Mouse (Mus musculus) hindbrain, postnatal 0 days (tissue): ENCODE data around the gene Fmn2. TPM values are rescaled to one million over a fixed set of nuclear protein-coding genes. Genes with fewer than 3 reads are reported as not detected.

ENCODE experiments used
- ATAC-seq: fragments of 200-750 bp; cut with Nextera tagmentation; 2 replicates; pipeline ENCODE4 v1.8.0; 2017; ENCODE audit warnings: mild to moderate bottlenecking, moderate TSS enrichment, moderate library complexity
- DNase-seq: peaks from one replicate; pipeline ENCODE4 v3.0.0-alpha.2; 2015; ENCODE audit warnings: low spot score
- H3K27ac ChIP-seq: fragments of 300-500 bp; sonication (generic); 2 replicates; pipeline ENCODE4 v1.5.1; 2014; ENCODE audit warnings: mild to moderate bottlenecking
- H3K27me3 ChIP-seq: fragments of 300-500 bp; sonication (generic); 2 replicates; pipeline ENCODE4 v1.6.1; 2014; ENCODE audit warnings: low read length, mixed read lengths; ENCODE audit not compliant: insufficient read depth
- H3K36me3 ChIP-seq: fragments of 300-500 bp; sonication (generic); 2 replicates; pipeline ENCODE4 v1.6.1; 2014; ENCODE audit warnings: low read length, mixed read lengths; ENCODE audit not compliant: insufficient read depth
- H3K4me1 ChIP-seq: fragments of 300-500 bp; sonication (generic); 2 replicates; pipeline ENCODE4 v1.6.1; 2014; ENCODE audit warnings: antibody characterized with exemption, low read length, mixed read lengths; ENCODE audit not compliant: insufficient read depth
- H3K4me2 ChIP-seq: fragments of 300-500 bp; sonication (generic); 2 replicates; pipeline ENCODE4 v1.6.1; 2014; ENCODE audit warnings: low read depth, mild to moderate bottlenecking, low read length, moderate library complexity, mixed read lengths
- H3K4me3 ChIP-seq: fragments of 300-500 bp; sonication (generic); 2 replicates; pipeline ENCODE4 v1.5.1; 2014; ENCODE audit warnings: low read length
- H3K9ac ChIP-seq: fragments of 300-500 bp; sonication (generic); replicated peaks from 2 replicates; pipeline ENCODE4 v1.6.1; 2014; ENCODE audit warnings: mild to moderate bottlenecking, low read length, moderate library complexity, mixed read lengths
- H3K9me3 ChIP-seq: fragments of 300-500 bp; sonication (generic); 2 replicates; pipeline ENCODE4 v1.6.1; 2016; ENCODE audit warnings: low read length, mixed read lengths
- CTCF ChIP-seq: IDR thresholded peaks from 2 replicates; pipeline ENCODE4 v1.5.1; 2016; ENCODE audit warnings: antibody characterized with exemption, control low read depth, low read depth
- WGBS: fragments of 180-500 bp; shearing (Covaris S2); extraction: QIAGEN DNeasy Blood & Tissue Kit; methylation state at CpG from one replicate; pipeline ENCODE4 v1.1.7; 2014; 5-methylcytosine and 5-hydroxymethylcytosine counted together
- polyA plus RNA-seq: library from polyadenylated mRNA; unstranded; fragments of >200 nt; fragmentation: Nextera tagmentation; extraction: Ambion mirVana; gene quantifications from 2 replicates; pipeline ENCODE4 v1.2.1, GENCODE M21; 2015
- total RNA-seq: library from RNA; depleted of rRNA; stranded (reverse); fragments of >200 nt; gene quantifications from 2 replicates; pipeline ENCODE4 v1.2.3, GENCODE M21; 2014

Fmn2 gene
- total and polyA plus RNA-seq, 2 experiments from 2014 or later, result 7.8 to 20.8 TPM

DNA sequence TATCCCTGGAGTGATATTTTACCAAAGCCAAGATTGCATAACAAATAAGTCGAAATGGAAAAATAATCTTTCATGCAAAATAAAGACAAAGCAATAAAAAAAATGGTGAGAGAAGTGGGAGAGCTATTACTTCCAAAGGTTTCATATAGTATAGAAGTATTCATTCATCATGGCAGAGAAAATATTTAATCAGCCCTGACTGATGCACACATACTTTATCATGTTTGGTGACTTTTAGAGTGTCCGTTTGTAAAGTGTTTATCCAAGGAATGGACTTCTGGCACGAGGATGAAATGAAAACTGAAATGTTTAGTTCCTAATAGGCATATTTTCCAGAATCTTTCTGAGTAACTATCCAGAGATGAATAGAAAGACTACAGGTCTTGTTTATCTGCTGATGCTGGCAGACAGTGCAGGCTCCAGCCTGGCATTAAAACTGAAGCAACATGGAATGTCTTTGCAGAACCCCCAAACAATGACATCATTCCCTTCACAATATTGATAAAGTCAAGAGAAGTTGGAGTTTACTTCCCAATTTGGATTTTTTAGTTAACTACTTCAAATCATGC lies 249.4 kb downstream of the Fmn2 start:
- H3K4me3 ChIP-seq, result no peak overlapping the region
- no peak for ATAC-seq
- no peak overlapping the region for H3K27ac ChIP-seq
- TF ChIP-seq CTCF, result no peak
- 87% methylated on average over 3 of the region's 3 CpGs for WGBS
- H3K9ac ChIP-seq, result no peak overlapping the region
- no peak overlapping the region for H3K4me2 ChIP-seq
- H3K36me3 ChIP-seq, result no peaks in the 10 kb centered on the region
- H3K9me3 ChIP-seq, result no peaks in the 10 kb centered on the region
- no peak for DNase-seq
- no peaks in the 10 kb centered on the region for H3K27me3 ChIP-seq
- H3K4me1 ChIP-seq, result no peaks in the 10 kb centered on the region

DNA sequence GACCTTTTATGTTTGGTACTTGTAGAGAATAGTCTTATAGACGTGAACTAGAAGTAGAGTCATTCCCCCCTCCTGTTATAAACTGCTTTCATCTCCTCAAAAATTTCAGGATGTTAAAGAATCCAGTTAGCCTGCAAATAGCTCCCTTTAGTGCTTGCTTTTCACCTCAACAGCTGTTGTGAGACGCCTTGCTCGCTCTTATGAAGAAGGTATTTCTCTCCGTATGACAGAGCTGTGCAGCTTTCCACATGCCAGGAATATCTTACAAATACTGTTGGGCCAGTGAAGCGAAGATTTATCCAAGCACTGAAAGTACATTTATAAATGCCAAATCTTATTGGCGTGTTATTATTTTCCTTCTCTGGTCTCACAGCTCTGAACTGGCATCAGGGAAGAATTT lies 257.7 kb downstream of the Fmn2 start:
- ATAC-seq (no peak), DNase-seq (no peak)
- H3K27ac ChIP-seq, result no peak overlapping the region
- H3K4me3 ChIP-seq, result no peak overlapping the region
- no peaks in the 10 kb centered on the region for H3K4me1 ChIP-seq
- WGBS, result 71% methylated on average over 6 of the region's 6 CpGs
- no peaks in the 10 kb centered on the region for H3K27me3 ChIP-seq
- H3K9me3 ChIP-seq, result no peaks in the 10 kb centered on the region
- no peak for TF ChIP-seq CTCF
- H3K4me2 ChIP-seq, result no peak overlapping the region
- no peak overlapping the region for H3K9ac ChIP-seq
- H3K36me3 ChIP-seq, result no peaks in the 10 kb centered on the region

DNA sequence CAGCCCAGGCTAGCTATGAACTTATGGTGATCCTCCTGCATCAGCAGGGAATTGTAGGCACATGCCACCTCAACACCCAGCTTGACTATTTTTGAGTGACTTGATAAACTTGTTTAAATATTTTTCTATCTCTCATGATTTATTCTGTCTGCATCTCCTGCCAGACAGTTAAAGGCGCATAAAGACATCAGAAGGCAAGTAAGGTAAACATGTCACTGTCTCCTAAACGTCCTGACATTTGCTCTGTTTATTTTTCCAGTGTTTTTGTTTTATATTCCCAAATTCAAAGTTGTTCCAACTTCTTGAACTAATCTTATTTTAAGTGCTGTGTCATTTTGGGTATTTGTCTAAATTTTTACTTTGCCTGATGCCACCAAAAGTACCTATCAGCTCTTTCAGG lies 264.1 kb downstream of the Fmn2 start:
- no peaks in the 10 kb centered on the region for H3K9me3 ChIP-seq
- H3K27me3 ChIP-seq, result no peaks in the 10 kb centered on the region
- H3K36me3 ChIP-seq, result no peaks in the 10 kb centered on the region
- H3K27ac ChIP-seq, result no peak overlapping the region
- no peak overlapping the region for H3K9ac ChIP-seq
- H3K4me3 ChIP-seq, result no peak overlapping the region
- H3K4me2 ChIP-seq, result no peak overlapping the region
- WGBS, result 66% methylated on average over 2 of the region's 2 CpGs
- H3K4me1 ChIP-seq, result no peaks in the 10 kb centered on the region
- DNase-seq (no peak), ATAC-seq (no peak)
- no peak for TF ChIP-seq CTCF

DNA sequence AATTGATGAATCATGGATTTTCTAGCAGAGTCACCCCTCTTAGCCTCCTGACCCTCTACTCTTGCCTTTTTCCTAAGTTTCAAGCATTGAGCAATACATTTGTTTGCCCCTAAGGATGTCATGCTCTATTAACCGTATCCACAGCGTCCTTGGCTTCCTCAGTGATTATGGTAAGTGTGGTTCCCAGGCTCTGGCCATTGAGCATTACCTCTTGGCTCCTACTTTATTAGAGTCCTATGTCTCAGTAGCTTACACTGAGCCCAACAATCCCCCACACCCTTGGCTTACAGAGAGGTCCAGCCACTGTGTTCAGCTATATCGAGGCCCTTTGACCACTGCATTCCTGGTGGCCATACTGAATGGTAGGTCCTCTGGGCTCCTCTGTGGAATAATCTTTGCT lies 265.2 kb downstream of the Fmn2 start:
- no peak overlapping the region for H3K4me2 ChIP-seq
- 88% methylated on average over 3 of the region's 3 CpGs for WGBS
- no peak for DNase-seq
- no peaks in the 10 kb centered on the region for H3K36me3 ChIP-seq
- no peak for ATAC-seq
- no peak for TF ChIP-seq CTCF
- H3K9me3 ChIP-seq, result no peaks in the 10 kb centered on the region
- H3K27ac ChIP-seq, result no peak overlapping the region
- H3K4me1 ChIP-seq, result no peaks in the 10 kb centered on the region
- H3K27me3 ChIP-seq, result no peaks in the 10 kb centered on the region
- no peak overlapping the region for H3K4me3 ChIP-seq
- no peak overlapping the region for H3K9ac ChIP-seq

DNA sequence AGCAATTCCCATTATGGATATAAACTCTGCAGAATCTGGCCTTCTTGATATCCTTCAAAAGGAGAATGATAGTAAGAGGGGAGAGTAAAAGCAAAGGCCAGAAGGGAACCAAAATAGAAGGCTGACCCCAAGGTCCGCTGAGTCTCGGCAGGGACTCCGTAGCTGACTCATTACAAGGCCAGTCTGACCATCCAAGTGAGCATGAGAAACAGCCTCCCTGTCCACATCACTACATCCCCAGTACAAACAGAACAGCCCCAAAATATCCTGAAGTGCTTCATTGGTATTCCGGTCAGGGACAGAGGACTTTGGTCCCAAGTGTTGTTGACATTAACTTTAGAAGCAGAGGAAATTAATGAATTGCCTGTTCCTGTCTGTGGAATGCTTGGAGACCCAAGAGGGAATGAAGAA lies 270.3 kb downstream of the Fmn2 start:
- H3K4me2 ChIP-seq, result no peak overlapping the region
- DNase-seq (no peak), ATAC-seq (no peak)
- WGBS, result 65% methylated on average over 4 of the region's 4 CpGs
- H3K9ac ChIP-seq, result no peak overlapping the region
- TF ChIP-seq CTCF, result no peak
- no peaks in the 10 kb centered on the region for H3K4me1 ChIP-seq
- no peaks in the 10 kb centered on the region for H3K27me3 ChIP-seq
- no peaks in the 10 kb centered on the region for H3K36me3 ChIP-seq
- H3K27ac ChIP-seq, result no peak overlapping the region
- no peaks in the 10 kb centered on the region for H3K9me3 ChIP-seq
- H3K4me3 ChIP-seq, result no peak overlapping the region

DNA sequence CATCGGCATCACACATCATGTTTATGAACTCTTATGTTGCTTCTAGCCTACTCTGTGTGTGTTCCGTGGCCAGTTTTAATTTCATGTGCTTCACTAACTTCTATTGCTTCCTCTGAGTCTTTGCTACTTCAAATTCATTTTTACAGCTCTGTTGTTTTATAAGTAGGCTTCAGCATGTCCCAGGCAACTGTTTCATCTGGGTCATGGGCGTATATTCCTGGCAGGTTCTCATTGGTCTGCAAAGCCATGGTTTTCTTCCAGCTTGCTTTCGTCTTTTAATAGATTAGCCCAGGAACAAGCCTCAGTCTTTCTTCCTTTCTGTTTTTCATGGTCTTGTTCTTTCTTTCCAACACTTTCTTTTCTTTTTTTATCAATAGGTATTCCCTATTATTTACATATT lies 279.4 kb downstream of the Fmn2 start:
- no peaks in the 10 kb centered on the region for H3K9me3 ChIP-seq
- no peak overlapping the region for H3K4me2 ChIP-seq
- no peaks in the 10 kb centered on the region for H3K4me1 ChIP-seq
- DNase-seq, result no peak
- no peak overlapping the region for H3K9ac ChIP-seq
- no peak for ATAC-seq
- H3K27me3 ChIP-seq, result no peaks in the 10 kb centered on the region
- TF ChIP-seq CTCF, result no peak
- no peak overlapping the region for H3K4me3 ChIP-seq
- no peaks in the 10 kb centered on the region for H3K36me3 ChIP-seq
- 85% methylated on average over 4 of the region's 4 CpGs for WGBS
- H3K27ac ChIP-seq, result no peak overlapping the region

DNA sequence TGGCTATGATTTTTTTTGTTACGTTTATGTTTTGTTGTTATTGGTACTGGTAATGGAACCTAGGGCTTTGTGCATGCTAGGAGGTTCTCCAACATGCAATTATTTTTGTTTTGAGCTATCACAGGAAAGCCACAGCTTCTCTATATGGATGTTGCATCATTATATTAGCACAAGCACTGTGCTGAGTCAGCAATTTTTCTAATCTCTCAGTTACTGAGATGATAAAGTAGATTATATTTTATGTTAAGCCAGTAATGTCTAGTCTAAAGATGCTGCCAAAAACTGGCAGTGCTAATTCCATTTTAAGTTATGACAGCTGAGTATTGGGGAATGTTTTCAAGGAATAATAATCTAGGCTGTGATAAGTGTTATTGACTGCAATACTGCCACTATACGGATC lies 287.0 kb downstream of the Fmn2 start:
- no peaks in the 10 kb centered on the region for H3K9me3 ChIP-seq
- H3K4me3 ChIP-seq, result no peak overlapping the region
- no peak overlapping the region for H3K27ac ChIP-seq
- H3K36me3 ChIP-seq, result peaks cover 6% of the 10 kb centered on the region; the same call in 1 of the 2 replicates
- DNase-seq, result no peak
- no peaks in the 10 kb centered on the region for H3K27me3 ChIP-seq
- no peak for TF ChIP-seq CTCF
- H3K9ac ChIP-seq, result no peak overlapping the region
- no peak overlapping the region for H3K4me2 ChIP-seq
- 96% methylated on average over 2 of the region's 2 CpGs for WGBS
- ATAC-seq, result no peak
- no peaks in the 10 kb centered on the region for H3K4me1 ChIP-seq
